Mouse (Mus musculus): ENCODE results near the gene Ccdc88a.

The Ccdc88a gene

DNA sequence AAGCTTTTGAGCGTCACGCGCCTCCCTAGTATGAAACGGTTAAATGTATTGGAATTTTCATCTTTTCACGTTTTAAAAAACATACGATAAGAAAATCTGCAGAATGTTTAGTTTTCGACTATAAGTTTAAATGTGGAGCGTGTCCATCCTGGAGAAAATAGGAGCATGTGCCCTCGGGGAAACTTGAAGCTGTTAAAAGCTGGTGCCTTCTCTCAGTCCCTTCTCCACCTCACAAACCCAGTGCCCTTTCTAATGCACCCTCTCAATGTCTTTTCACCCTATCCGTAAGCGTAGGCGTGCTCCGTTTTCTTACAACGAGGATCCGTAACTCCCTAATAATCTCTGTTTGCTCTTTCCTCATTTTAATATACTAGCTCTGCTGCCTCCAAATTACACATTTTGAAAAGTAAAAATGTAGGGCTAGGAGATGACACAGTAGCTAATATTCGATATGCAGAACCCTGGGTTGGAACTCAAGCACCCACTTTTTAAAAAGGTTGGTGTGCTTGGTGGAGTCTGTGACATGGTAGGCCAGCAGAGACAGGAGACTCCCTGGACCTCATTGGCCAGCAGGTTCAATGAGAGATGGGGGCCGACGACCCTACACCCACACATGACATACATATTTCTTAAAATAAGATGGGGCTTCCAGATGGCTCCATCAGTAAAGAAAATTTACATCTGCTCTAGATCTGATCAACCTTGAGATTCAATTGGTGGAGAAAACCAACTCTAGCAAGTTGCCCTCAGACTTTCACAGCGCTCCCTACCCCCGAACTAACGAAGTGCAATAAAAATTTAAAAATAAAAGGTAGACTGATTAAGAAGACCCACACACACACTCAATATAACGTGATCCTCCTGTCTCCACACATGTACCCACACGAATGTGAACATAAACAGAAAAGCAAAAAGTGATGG, 175.3 kb downstream of the Ccdc88a start:
- DNase-seq (ENCODE audit: low spot score in 2 of 2), result no peak

DNA sequence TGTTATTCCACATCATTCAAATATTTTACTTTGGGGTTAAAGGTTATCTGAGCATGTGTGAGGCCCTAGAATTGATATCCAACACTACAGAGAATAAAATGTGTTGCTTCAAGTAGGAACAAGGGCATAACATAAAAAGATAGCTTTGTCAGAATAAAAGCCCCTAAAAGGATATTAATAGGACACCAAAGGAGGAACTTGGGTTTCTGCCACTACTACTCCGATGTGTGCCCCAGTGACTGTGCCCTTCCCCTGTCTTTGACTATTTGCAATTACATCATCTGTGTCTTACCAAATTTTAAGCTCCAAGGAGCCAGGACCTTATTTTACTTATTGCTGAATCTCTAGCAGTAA, 175.9 kb downstream of the Ccdc88a start:
- no peak for DNase-seq (ENCODE audit: low spot score in 2 of 2)

All from left cerebral cortex, adult 9 months (tissue).